Mouse (Mus musculus): ENCODE measurements around the gene Magea2.

DNA sequence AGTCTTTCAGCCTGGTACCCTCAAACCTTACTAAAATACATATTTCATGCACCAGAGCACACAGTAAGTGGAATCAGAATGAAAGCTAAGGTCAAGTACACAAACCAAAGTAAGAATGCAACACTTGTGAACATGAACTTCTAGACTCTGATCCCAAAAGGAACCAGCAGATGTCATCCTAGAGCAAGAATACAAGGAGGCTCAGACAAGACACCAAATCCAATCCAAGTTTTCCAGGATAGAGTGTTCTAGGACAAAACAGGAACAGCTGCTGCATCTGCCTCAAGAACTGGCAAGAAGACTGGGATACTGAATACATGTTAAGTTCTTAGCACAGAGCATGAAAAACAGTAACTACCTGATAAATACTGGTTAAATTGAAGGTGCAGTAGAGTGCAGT is 4.6 kb upstream of the Magea2 start:
- TF ChIP-seq FLI1 (IDR thresholded peaks at IDR 0.05; ENCODE audit: low read length) (no peak), GATA1 (IDR thresholded peaks at IDR 0.05; ENCODE audit: borderline replicate concordance, low read length) (no peak)

Data from megakaryocyte, embryonic 14.5 days (primary cell).